Mouse (Mus musculus) intestine, embryonic 16.5 days (tissue): ENCODE data around the gene Kalrn. TPM values are rescaled to one million over a fixed set of nuclear protein-coding genes. Genes with fewer than 3 reads are reported as not detected.

Experiments
- ATAC-seq: fragments of 200-750 bp; cut with Nextera tagmentation; 2 replicates; pipeline ENCODE4 v1.8.0; 2017; ENCODE audit warnings: moderate TSS enrichment, moderate library complexity
- H3K27ac ChIP-seq: fragments of 300-500 bp; sonication (generic); 2 replicates; pipeline ENCODE4 v1.5.1; 2014; ENCODE audit warnings: mild to moderate bottlenecking, low read length
- H3K27me3 ChIP-seq: fragments of 300-500 bp; sonication (generic); replicated peaks from 2 replicates; pipeline ENCODE4 v1.6.1; 2014; ENCODE audit warnings: low read length, control low read depth, mixed read lengths; ENCODE audit not compliant: control insufficient read depth, insufficient read depth
- H3K36me3 ChIP-seq: fragments of 300-500 bp; sonication (generic); 2 replicates; pipeline ENCODE4 v1.6.1; 2014; ENCODE audit warnings: low read length, control low read depth; ENCODE audit not compliant: control insufficient read depth, insufficient read depth
- H3K4me1 ChIP-seq: fragments of 300-500 bp; sonication (generic); 2 replicates; pipeline ENCODE4 v1.6.1; 2014; ENCODE audit warnings: low read length, control low read depth, mixed read lengths; ENCODE audit not compliant: control insufficient read depth, insufficient read depth
- H3K4me2 ChIP-seq: fragments of 300-500 bp; sonication (generic); 2 replicates; pipeline ENCODE4 v1.6.1; 2014; ENCODE audit warnings: low read depth, low read length, control low read depth
- H3K4me3 ChIP-seq: fragments of 300-500 bp; sonication (generic); 2 replicates; pipeline ENCODE4 v1.5.1; 2014; ENCODE audit warnings: mild to moderate bottlenecking, low read length
- H3K9ac ChIP-seq: fragments of 300-500 bp; sonication (generic); 2 replicates; pipeline ENCODE4 v1.6.1; 2014; ENCODE audit warnings: low read depth, low read length
- H3K9me3 ChIP-seq: fragments of 300-500 bp; sonication (generic); 2 replicates; pipeline ENCODE4 v1.6.1; 2016; ENCODE audit warnings: low read length, control low read depth; ENCODE audit not compliant: control insufficient read depth
- WGBS: fragments of 180-500 bp; shearing (Covaris S2); extraction: QIAGEN DNeasy Blood & Tissue Kit; methylation state at CpG from one replicate; pipeline ENCODE4 v1.1.7; 2014; 5-methylcytosine and 5-hydroxymethylcytosine counted together
- polyA plus RNA-seq: library from polyadenylated mRNA; unstranded; fragments of >200 nt; fragmentation: Nextera tagmentation; extraction: Ambion mirVana; gene quantifications from 2 replicates; pipeline ENCODE4 v1.2.1, GENCODE M21; 2015

Gene Kalrn
- polyA plus RNA-seq, 1 experiment from 2014 or later = 11.1 TPM

DNA sequence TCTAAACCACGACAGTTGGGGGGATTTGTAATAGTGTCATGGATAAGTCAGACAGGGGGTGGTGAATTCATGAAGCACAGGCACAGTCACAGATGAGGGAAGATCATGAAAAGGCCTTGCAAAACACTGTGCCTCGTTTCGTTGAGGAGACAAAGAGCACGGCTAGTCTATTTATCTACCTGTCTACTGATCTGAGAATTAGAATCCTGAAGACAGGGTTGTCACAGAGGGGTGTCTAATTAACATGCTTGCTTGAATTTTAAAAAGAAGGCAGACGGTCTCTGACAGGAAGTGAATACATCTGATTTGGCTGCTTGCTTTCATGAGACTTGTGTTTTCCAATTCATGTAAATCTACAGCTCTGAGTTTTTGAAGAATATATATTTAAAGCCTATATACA is 52.3 kb downstream of the Kalrn start:
- no peak overlapping the region for H3K9ac ChIP-seq
- H3K4me3 ChIP-seq = no peak overlapping the region
- 0 out of 2 replicates have a peak, but pooled peaks cover 4% of the 10 kb centered on the region for H3K4me1 ChIP-seq
- no peak for ATAC-seq
- no peaks in the 10 kb centered on the region for H3K27me3 ChIP-seq
- H3K36me3 ChIP-seq = no peaks in the 10 kb centered on the region
- no peak overlapping the region for H3K4me2 ChIP-seq
- no peaks in the 10 kb centered on the region for H3K9me3 ChIP-seq
- no peak overlapping the region for H3K27ac ChIP-seq
- 80% methylated on average over 5 of the region's 5 CpGs for WGBS

DNA sequence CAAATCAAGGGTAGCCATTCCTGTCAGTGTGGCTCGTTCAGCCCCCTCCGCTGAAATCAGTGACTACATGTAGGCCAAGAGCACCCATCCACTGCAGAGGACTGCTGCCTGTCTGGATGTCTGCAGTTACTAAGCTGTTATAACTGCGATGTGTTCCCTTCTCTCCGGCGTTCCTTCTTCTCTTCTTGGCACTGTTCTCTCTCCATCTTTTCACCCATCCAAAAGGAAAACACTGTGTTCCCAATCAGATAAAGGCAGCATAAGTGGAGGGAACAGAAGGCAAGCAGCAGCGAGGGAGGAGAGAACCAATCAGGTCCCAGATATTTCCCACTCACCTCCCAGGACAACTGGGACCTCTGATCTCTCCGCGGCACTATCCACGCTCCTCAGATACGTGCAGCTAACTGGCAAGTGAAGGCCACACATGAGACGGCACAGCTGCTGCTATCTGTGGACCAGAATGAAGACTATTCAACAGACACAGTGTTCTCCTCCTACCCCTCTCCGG is 56.4 kb downstream of the Kalrn start:
- WGBS = 80% methylated on average over 12 of the region's 12 CpGs
- no peak overlapping the region for H3K27ac ChIP-seq
- ATAC-seq = no peak

DNA sequence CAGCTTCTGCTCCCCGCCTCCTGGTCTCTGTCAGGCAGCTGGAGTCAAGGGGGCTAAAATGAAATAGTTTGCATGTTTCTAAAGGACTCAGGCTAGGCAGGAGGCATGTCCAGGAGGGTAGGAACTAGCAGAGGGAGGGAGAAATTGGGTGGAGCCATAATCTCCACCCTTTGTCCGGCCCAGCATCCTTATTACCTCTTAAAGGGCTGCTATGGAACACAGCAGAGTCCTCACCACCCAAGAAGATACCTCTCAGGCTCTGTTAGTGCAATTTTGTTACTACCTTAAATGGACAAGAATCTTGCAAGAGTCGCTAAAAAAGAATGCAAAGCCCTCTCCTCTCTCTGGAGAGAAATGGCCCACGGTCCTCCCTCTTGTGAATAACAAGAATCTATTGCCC is 57.8 kb downstream of the Kalrn start:
- Histone ChIP-seq H3K4me3 (no peak overlapping the region), H3K4me1 (no peaks in the 10 kb centered on the region), H3K27me3 (no peaks in the 10 kb centered on the region), H3K4me2 (no peak overlapping the region), H3K36me3 (no peaks in the 10 kb centered on the region), H3K27ac (no peak overlapping the region), H3K9me3 (no peaks in the 10 kb centered on the region), H3K9ac (no peak overlapping the region)
- 71% methylated on average over 4 of the region's 4 CpGs for WGBS
- peak; percentile 56; the same call in 1 of the 2 replicates for ATAC-seq

More for the DNA sequence above, 56.4 kb downstream of the Kalrn start:
- no peaks in the 10 kb centered on the region for H3K36me3 ChIP-seq
- H3K4me2 ChIP-seq = no peak overlapping the region
- H3K9ac ChIP-seq = no peak overlapping the region
- no peaks in the 10 kb centered on the region for H3K9me3 ChIP-seq
- no peaks in the 10 kb centered on the region for H3K27me3 ChIP-seq
- no peak overlapping the region for H3K4me3 ChIP-seq
- H3K4me1 ChIP-seq = no peaks in the 10 kb centered on the region

DNA sequence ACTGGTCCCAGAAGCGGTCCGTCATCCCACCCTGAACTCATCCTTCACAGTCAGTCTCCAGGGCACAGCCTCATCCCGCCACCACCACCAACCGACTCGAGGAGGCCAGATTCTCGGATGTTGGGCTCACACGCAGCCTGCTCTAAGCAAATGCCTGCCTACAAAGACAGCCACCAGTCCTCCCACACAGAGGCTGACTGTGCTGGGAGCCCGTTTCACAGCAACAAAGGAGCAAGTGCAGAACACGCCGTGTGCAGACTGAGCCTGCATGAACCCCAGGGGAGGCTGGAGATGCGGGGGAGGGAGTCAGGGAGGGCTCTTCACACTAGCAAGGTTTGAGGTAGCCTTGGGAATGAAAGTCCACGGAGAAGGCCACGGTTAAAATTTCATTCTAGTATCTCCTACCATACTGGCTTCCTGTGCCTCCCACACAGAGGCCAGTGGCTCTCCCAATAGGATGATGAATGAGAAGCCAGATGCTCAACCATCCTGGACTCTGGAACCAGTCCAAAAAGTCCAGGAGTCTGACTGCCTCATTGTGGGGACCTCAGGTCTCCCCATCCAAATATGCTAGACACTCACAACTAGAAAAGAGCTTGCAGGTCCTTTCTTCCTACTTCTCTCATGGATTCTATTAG is 59.3 kb downstream of the Kalrn start:
- Histone ChIP-seq H3K4me2 (no peak overlapping the region), H3K36me3 (no peaks in the 10 kb centered on the region), H3K27ac (no peak overlapping the region), H3K4me1 (no peaks in the 10 kb centered on the region), H3K9ac (no peak overlapping the region), H3K4me3 (no peak overlapping the region), H3K27me3 (no peaks in the 10 kb centered on the region), H3K9me3 (no peaks in the 10 kb centered on the region)
- 52% methylated on average over 13 of the region's 13 CpGs for WGBS
- no peak for ATAC-seq

DNA sequence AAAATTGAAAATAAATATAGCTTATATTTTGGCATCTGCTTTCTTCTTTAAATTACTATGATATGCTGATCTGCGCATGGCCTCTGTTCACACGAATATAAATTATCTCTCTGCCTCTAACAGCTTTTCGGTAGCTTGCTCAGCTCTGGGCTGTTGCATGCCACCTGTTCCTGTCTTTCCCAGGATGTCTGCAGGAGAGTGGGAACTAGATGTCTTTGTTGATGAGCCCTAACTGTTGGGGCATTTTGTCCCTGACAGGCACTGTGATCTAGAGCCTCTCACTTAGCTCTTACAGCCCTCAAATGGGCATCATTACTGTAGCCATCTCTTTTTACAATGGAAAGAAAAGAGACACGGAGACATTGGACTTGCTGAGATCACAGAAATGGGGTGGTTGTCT is 61.0 kb downstream of the Kalrn start:
- Histone ChIP-seq H3K9ac (no peak overlapping the region), H3K27ac (no peak overlapping the region), H3K4me1 (no peaks in the 10 kb centered on the region), H3K9me3 (no peaks in the 10 kb centered on the region), H3K4me3 (no peak overlapping the region), H3K4me2 (no peak overlapping the region), H3K27me3 (no peaks in the 10 kb centered on the region), H3K36me3 (no peaks in the 10 kb centered on the region)
- 81% methylated on average over 4 of the region's 4 CpGs for WGBS
- ATAC-seq = no peak

DNA sequence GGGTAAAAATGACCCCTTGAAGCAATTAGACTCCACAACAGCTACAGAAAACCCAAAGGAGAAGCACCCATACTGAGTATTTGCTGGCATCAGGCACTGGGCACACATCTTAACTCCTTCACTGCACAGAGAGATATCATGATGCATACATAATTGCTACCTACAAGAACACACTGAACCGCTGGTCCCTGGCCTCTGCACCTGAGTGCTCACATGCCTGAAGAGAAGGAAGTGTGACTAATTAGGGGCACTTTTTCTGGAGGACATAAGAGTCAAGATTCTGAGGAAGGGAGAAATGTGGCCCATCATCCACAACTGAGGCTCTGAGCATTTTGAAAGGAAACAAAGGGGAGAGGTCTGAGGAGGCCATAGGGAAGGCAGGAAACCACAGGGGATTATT is 65.2 kb downstream of the Kalrn start:
- Histone ChIP-seq H3K4me3 (no peak overlapping the region), H3K4me2 (no peak overlapping the region), H3K9ac (no peak overlapping the region), H3K36me3 (no peaks in the 10 kb centered on the region), H3K9me3 (no peaks in the 10 kb centered on the region), H3K27ac (no peak overlapping the region), H3K27me3 (no peaks in the 10 kb centered on the region), H3K4me1 (no peaks in the 10 kb centered on the region)
- 81% methylated on average over 1 of the region's 1 CpGs for WGBS
- no peak for ATAC-seq

DNA sequence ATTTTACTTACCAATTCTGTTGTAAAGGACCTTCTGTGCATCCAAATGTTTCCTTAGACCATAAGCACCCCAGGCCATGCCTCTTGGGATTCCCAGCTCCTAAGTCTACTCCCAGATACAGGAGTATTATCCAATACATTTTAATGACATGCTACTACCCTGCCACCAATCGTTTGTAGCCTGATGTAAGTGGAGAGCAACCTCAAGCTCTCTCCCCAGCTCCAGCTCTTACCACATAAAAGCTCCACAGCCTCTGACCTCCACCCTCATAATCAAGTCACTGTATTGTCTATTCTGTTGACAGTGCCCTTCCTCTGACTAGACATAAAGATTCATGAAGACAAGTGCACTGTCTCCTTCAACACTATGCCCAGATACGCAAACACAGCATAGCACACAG is 67.3 kb downstream of the Kalrn start:
- Histone ChIP-seq H3K4me3 (no peak overlapping the region), H3K9me3 (no peaks in the 10 kb centered on the region), H3K27ac (no peak overlapping the region), H3K4me2 (no peak overlapping the region), H3K27me3 (no peaks in the 10 kb centered on the region), H3K9ac (no peak overlapping the region), H3K36me3 (no peaks in the 10 kb centered on the region), H3K4me1 (no peaks in the 10 kb centered on the region)
- WGBS = 82% methylated on average over 2 of the region's 2 CpGs
- no peak for ATAC-seq

DNA sequence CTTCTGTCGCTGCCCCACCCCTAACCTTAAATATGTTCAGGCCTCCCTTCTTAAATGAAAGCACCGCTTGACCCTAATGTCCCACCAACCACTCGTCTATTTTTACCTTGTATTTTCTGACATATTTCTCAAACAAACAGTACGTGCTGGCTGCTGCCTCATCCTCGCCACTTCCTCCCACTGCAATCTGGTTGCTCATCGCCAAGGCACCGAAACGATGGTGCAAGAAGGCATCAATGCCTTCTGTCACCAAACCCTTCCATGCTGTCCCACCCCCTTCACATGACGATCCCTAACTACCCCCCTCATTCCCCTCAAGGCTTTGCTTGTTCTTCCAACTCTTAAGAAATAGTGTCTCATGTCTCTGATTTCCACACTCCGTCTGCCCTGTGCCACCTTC is 69.1 kb downstream of the Kalrn start:
- Histone ChIP-seq H3K27ac (no peak overlapping the region), H3K4me3 (no peak overlapping the region), H3K36me3 (no peaks in the 10 kb centered on the region), H3K4me1 (no peaks in the 10 kb centered on the region), H3K9me3 (no peaks in the 10 kb centered on the region), H3K27me3 (no peaks in the 10 kb centered on the region), H3K9ac (no peak overlapping the region), H3K4me2 (no peak overlapping the region)
- 86% methylated on average over 10 of the region's 10 CpGs for WGBS
- ATAC-seq = no peak

DNA sequence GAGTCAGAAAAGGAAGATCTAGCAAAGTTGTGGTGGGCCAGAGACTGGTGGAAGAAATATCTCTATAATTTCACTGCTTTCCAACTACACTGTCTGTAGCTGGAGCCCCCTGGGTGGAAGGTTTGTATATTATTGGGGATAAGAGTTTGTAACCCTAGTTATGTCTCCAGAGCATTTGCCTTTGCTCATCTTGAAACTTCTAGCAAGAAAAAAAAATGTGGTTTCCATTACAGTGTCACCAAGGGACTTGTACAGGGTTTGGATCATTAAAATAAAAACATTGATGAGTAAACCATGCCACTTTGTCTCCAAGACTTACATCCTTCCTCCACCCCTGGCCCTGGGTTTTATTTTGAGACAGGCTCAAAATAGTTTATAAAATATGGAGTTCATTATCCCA is 71.2 kb downstream of the Kalrn start:
- Histone ChIP-seq H3K9ac (no peak overlapping the region), H3K27ac (no peak overlapping the region), H3K36me3 (no peaks in the 10 kb centered on the region), H3K4me2 (no peak overlapping the region), H3K27me3 (no peaks in the 10 kb centered on the region), H3K9me3 (no peaks in the 10 kb centered on the region), H3K4me1 (no peaks in the 10 kb centered on the region), H3K4me3 (no peak overlapping the region)
- no peak for ATAC-seq

DNA sequence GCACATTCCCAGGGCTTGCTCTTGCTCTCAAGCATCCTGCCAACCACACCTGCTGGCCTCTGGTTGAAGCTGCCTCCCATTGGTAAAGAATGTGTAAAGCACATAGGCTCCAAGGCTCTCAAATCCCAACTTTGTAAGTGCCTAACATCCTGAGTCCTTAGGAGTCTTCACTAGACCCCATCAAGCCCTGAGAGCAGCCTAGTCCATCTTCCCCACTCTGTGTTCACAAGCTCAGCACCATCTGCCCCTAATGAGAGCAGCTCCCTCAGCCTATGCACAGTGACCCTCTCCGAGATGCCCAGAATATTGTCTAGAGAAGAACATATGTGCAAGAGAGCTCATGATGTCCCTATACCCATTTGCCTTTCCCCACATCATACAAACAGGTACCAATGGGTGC is 78.6 kb downstream of the Kalrn start:
- no peaks in the 10 kb centered on the region for H3K36me3 ChIP-seq
- no peaks in the 10 kb centered on the region for H3K9me3 ChIP-seq
- no peak overlapping the region for H3K4me2 ChIP-seq
- WGBS = 91% methylated on average over 1 of the region's 1 CpGs
- no peak for ATAC-seq
- no peak overlapping the region for H3K4me3 ChIP-seq
- no peak overlapping the region for H3K9ac ChIP-seq
- no peaks in the 10 kb centered on the region for H3K27me3 ChIP-seq
- H3K27ac ChIP-seq = no peak overlapping the region
- H3K4me1 ChIP-seq = peaks cover 13% of the 10 kb centered on the region
